Mouse (Mus musculus): ENCODE measurements at regions not wholly inside any gene's neighbourhood (a gene's known extent, or its start where the extent isn't known, plus 50 kb on each side); places are given as distances from the start of the nearest gene placed in this dataset.

DNA sequence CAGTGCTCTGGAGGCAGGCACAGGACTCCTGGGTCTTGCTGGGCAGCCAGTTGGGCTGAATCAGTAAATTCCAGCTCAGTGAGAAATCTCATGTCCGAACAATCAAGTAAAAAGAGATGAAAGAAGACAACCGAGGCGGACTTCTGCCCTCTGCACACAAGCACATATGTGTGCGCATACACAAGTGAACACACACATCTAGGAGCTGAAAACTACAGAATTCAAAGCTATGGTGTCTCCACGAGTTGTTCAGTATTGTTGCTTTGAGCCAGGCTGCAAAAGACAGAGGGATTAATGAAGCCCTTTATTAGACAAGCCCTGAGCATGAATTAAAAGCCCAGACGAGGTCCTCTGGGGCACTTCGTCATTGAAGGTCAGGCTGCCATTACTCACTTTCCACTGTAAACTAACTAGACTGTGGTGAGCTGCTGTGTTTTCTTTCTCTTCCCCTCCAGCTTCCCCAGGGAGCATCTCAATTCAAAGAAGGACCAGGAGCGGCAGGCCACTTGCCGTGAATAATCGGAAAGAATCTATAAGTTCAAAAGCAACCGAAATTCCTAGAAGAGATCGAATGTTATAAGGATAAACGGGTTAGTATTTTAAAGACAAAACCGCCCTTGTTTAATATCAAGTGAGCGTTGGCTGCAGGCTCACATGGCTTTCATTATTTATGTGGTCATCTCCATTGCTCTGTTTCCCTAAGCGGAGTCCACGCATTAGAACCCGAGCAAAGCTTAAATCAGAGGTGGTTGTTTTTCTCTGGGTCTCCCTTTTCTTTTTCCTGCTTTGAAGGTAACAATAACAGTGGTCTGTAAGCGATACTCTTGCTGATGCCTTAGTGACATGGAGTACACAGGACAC lies 52.8 kb upstream of the Sox5 start:
- Histone ChIP-seq H3K9ac (ENCODE audit: control insufficient read depth, low read depth, low read length, poor library complexity, severe bottlenecking) (no peak overlapping the region), H3K4me1 (ENCODE audit: control insufficient read depth in 1 of 2, insufficient read depth in 2 of 2, low read length in 2 of 2) (no peaks in the 10 kb centered on the region), H3K79me2 (ENCODE audit: control insufficient read depth, insufficient read depth, low read length, poor library complexity) (no peaks in the 10 kb centered on the region), H3K27ac (ENCODE audit: control insufficient read depth, low read depth, low read length) (no peak overlapping the region), H3K4me3 (ENCODE audit: control insufficient read depth in 1 of 2, insufficient read depth in 1 of 2, low read depth in 2 of 2, low read length in 2 of 2) (no peak overlapping the region), H3K9me3 (replicated peaks; ENCODE audit: insufficient read depth, low read length) (no peaks in the 10 kb centered on the region), H3K27me3 (ENCODE audit: control insufficient read depth in 1 of 2, insufficient read depth in 2 of 2, low read length in 2 of 2) (no peaks in the 10 kb centered on the region), H3K36me3 (ENCODE audit: control insufficient read depth in 1 of 2, insufficient read depth in 2 of 2, low read length in 2 of 2) (no peaks in the 10 kb centered on the region)
- no peak for TF ChIP-seq ZC3H11A (IDR thresholded peaks at IDR 0.05; ENCODE audit: low read depth, low read length)
- TF ChIP-seq MYC (IDR thresholded peaks at IDR 0.05; ENCODE audit: low read depth, low read length) = no peak
- no peak for TF ChIP-seq MEF2A (IDR thresholded peaks at IDR 0.05; ENCODE audit: extremely low read depth, insufficient replicate concordance, low read depth, low read length, poor library complexity, severe bottlenecking)
- no peak for DNase-seq (ENCODE audit: low read depth, low spot score)
